Mouse (Mus musculus) heart, postnatal 14 days (tissue): ENCODE data around the gene Cfd. TPM values are rescaled to one million over a fixed set of nuclear protein-coding genes. Genes with fewer than 3 reads are reported as not detected.

ENCODE experiments used
- DNase-seq, 2 experiments: peaks; one replicate each; pipeline ENCODE4 v3.0.0; 2021 to 2022
- intact Hi-C: fragments of 180-260 bp; cut with DNase I; formaldehyde crosslinking; loops from one replicate; pipeline ENCODE4 v1.15.1; 2025
- long read RNA-seq, 2 experiments: library from polyadenylated mRNA; stranded (forward); transcript quantifications; one replicate each; pipeline ENCODE4 v2.0.0; 2021
- total RNA-seq, 2 experiments: library from RNA; stranded (reverse); gene quantifications; 2 replicates each; pipeline ENCODE4 v1.2.3; 2021

Gene Cfd
- 10 to 100 TPM; 14.2 to 77.3 TPM for total RNA-seq
- long read RNA-seq, experiment 1, transcript Cfd-201 (5 exons, 922 nt): minor isoform, 7 of 23 reads
- long read RNA-seq, experiment 1, transcript Cfd-202 (5 exons, 871 nt): major isoform, 15 of 23 reads
- long read RNA-seq, experiment 1, partial matches to known transcripts: 1 of 23 reads
- long read RNA-seq, experiment 1, other reads (novel, unspliced or antisense): 0 of 23 reads
- long read RNA-seq, experiment 2, transcript Cfd-202 (5 exons, 871 nt): minor isoform, 29 of 63 reads
- long read RNA-seq, experiment 2, transcript Cfd-201 (5 exons, 922 nt): major isoform, 33 of 63 reads
- long read RNA-seq, experiment 2, partial matches to known transcripts: 1 of 63 reads
- long read RNA-seq, experiment 2, other reads (novel, unspliced or antisense): 0 of 63 reads

- intact Hi-C loops: no loop called here
Observed at GRCm38 (mm10) chr10:79890670-79891069, at the start of gene Cfd. Gene Cfd (plus strand): TSS chr10:79890853.

GRCm38 (mm10) chr10:79842322-79842721, 48.3 kb upstream of the Cfd start:
- intact Hi-C loops: no loop called here
- DNase-seq: no peak

More at GRCm38 (mm10) chr10:79890670-79891069, at the start of gene Cfd:
- DNase-seq: no peak

GRCm38 (mm10) chr10:79843476-79843875, 47.2 kb upstream of the Cfd start:
- intact Hi-C loops: no loop called here
- no peak for DNase-seq

- intact Hi-C loops: no loop called here
- no peak for DNase-seq
Observed at GRCm38 (mm10) chr10:79846553-79846952, 44.1 kb upstream of the Cfd start.

GRCm38 (mm10) chr10:79849941-79850628, 40.6 kb upstream of the Cfd start:
- DNase-seq: no peak
- intact Hi-C loops: no loop called here

GRCm38 (mm10) chr10:79851653-79852052, 39.0 kb upstream of the Cfd start:
- intact Hi-C loops: no loop called here

GRCm38 (mm10) chr10:79852107-79852789, 38.4 kb upstream of the Cfd start:
- intact Hi-C loops: no loop called here
- peak; percentile 51 to 63 for DNase-seq

More at GRCm38 (mm10) chr10:79851653-79852052, 39.0 kb upstream of the Cfd start:
- DNase-seq: no peak

GRCm38 (mm10) chr10:79852827-79853226, 37.8 kb upstream of the Cfd start:
- intact Hi-C loops: no loop called here
- no peak for DNase-seq

GRCm38 (mm10) chr10:79853392-79853791, 37.3 kb upstream of the Cfd start:
- peak; percentile 99 for DNase-seq
- intact Hi-C loops: no loop called here

GRCm38 (mm10) chr10:79853860-79854795, 36.5 kb upstream of the Cfd start, which contains the start of gene Ptbp1:
Gene Ptbp1 (plus strand): TSS chr10:79854427.
- DNase-seq: peak; percentile 98
- intact Hi-C loops: no loop called here

- intact Hi-C loops: no loop called here
- DNase-seq: peak; percentile 72 to 74
Observed at GRCm38 (mm10) chr10:79854801-79855541, 35.7 kb upstream of the Cfd start.

GRCm38 (mm10) chr10:79855558-79856184, 35.0 kb upstream of the Cfd start:
- intact Hi-C loops: loop anchor here (2.0 kb wide), 1 partner anchor 15 kb away; no protein-coding TSS in a partner anchor
- DNase-seq: no peak

- intact Hi-C loops: loop anchor here (2.0 kb wide), 1 partner anchor 15 kb away; no protein-coding TSS in a partner anchor
- DNase-seq: no peak
Observed at GRCm38 (mm10) chr10:79856280-79856679, 34.4 kb upstream of the Cfd start.

GRCm38 (mm10) chr10:79856704-79857451, 33.8 kb upstream of the Cfd start:
- DNase-seq: no peak
- intact Hi-C loops: loop anchor here (2.0 kb wide), 1 partner anchor 16 kb away; no protein-coding TSS in a partner anchor

GRCm38 (mm10) chr10:79857452-79857811, 33.2 kb upstream of the Cfd start:
- peak; percentile 79 for DNase-seq
- intact Hi-C loops: loop anchor here (2.0 kb wide), 1 partner anchor 17 kb away; no protein-coding TSS in a partner anchor

- intact Hi-C loops: loop anchor here (2.0 kb wide), 2 partner anchors 15 to 17 kb away; no protein-coding TSS in a partner anchor
Observed at GRCm38 (mm10) chr10:79857894-79858293, 32.8 kb upstream of the Cfd start.

GRCm38 (mm10) chr10:79858416-79859074, 32.1 kb upstream of the Cfd start:
- peak; percentile 70 to 80 for DNase-seq
- intact Hi-C loops: loop anchor here (2.0 kb wide), 1 partner anchor 14 kb away; no protein-coding TSS in a partner anchor

More at GRCm38 (mm10) chr10:79857894-79858293, 32.8 kb upstream of the Cfd start:
- DNase-seq: no peak
